Mouse (Mus musculus) stomach, embryonic 16.5 days (tissue): ENCODE results near the gene Efna1. TPM values are rescaled to one million over a fixed set of nuclear protein-coding genes. Genes with fewer than 3 reads are reported as not detected.

Experiments
- ATAC-seq: fragments of 200-750 bp; cut with Nextera tagmentation; 2 replicates; pipeline ENCODE4 v1.8.0; 2017; ENCODE audit warnings: moderate number of reproducible peaks, moderate TSS enrichment; ENCODE audit not compliant: insufficient read depth, low FRiP score
- H3K27ac ChIP-seq: fragments of 300-500 bp; sonication (generic); 2 replicates; pipeline ENCODE4 v1.5.1; 2014; ENCODE audit warnings: low read length
- H3K27me3 ChIP-seq: fragments of 300-500 bp; sonication (generic); 2 replicates; pipeline ENCODE4 v1.6.1; 2014; ENCODE audit warnings: low read length, control low read depth, mixed read lengths; ENCODE audit not compliant: control insufficient read depth, insufficient read depth
- H3K36me3 ChIP-seq: fragments of 300-500 bp; sonication (generic); 2 replicates; pipeline ENCODE4 v1.6.1; 2014; ENCODE audit warnings: low read length; ENCODE audit not compliant: control insufficient read depth, insufficient read depth
- H3K4me1 ChIP-seq: fragments of 300-500 bp; sonication (generic); 2 replicates; pipeline ENCODE4 v1.6.1; 2014; ENCODE audit warnings: low read length, control low read depth, mixed read lengths; ENCODE audit not compliant: control insufficient read depth, insufficient read depth
- H3K4me2 ChIP-seq: fragments of 300-500 bp; sonication (generic); 2 replicates; pipeline ENCODE4 v1.6.1; 2014; ENCODE audit warnings: low read depth, low read length, mixed read lengths
- H3K4me3 ChIP-seq: fragments of 300-500 bp; sonication (generic); replicated peaks from 2 replicates; pipeline ENCODE4 v1.5.1; 2014; ENCODE audit warnings: mild to moderate bottlenecking, low read length
- H3K9ac ChIP-seq: fragments of 300-500 bp; sonication (generic); 2 replicates; pipeline ENCODE4 v1.6.1; 2014; ENCODE audit warnings: low read length
- H3K9me3 ChIP-seq: fragments of 300-500 bp; sonication (generic); replicated peaks from 2 replicates; pipeline ENCODE4 v1.6.1; 2016; ENCODE audit warnings: low read length, control low read depth; ENCODE audit not compliant: control insufficient read depth
- WGBS: fragments of 180-500 bp; shearing (Covaris S2); extraction: QIAGEN DNeasy Blood & Tissue Kit; methylation state at CpG from one replicate; pipeline ENCODE4 v1.1.7; 2014; 5-methylcytosine and 5-hydroxymethylcytosine counted together
- polyA plus RNA-seq: library from polyadenylated mRNA; unstranded; fragments of >200 nt; fragmentation: Nextera tagmentation; extraction: Ambion mirVana; gene quantifications from 2 replicates; pipeline ENCODE4 v1.2.1, GENCODE M21; 2015

Gene Efna1
- polyA plus RNA-seq, 1 experiment from 2014 or later = 41.5 TPM

- H3K4me1 ChIP-seq = peaks cover 4% of the 10 kb centered on the region
- WGBS = 61% methylated on average over 2 of the region's 2 CpGs
- no peak for ATAC-seq
Measured at GRCm38 (mm10) chr3:89285526-89285925, 4.6 kb upstream of the Efna1 start.

GRCm38 (mm10) chr3:89284261-89284660 is 3.3 kb upstream of the Efna1 start:
- H3K36me3 ChIP-seq = no peaks in the 10 kb centered on the region
- H3K4me2 ChIP-seq = no peak overlapping the region
- H3K9me3 ChIP-seq = no peaks in the 10 kb centered on the region
- no peaks in the 10 kb centered on the region for H3K27me3 ChIP-seq
- no peak overlapping the region for H3K27ac ChIP-seq
- WGBS = 79% methylated on average over 3 of the region's 3 CpGs
- peaks cover 10% of the 10 kb centered on the region for H3K4me1 ChIP-seq
- no peak for ATAC-seq
- H3K9ac ChIP-seq = no peak overlapping the region
- H3K4me3 ChIP-seq = no peak overlapping the region

More at GRCm38 (mm10) chr3:89285526-89285925, 4.6 kb upstream of the Efna1 start:
- Histone ChIP-seq H3K4me2 (no peak overlapping the region), H3K27me3 (no peaks in the 10 kb centered on the region), H3K4me3 (no peak overlapping the region), H3K9me3 (no peaks in the 10 kb centered on the region), H3K9ac (no peak overlapping the region), H3K27ac (no peak overlapping the region), H3K36me3 (no peaks in the 10 kb centered on the region)

- no peak overlapping the region; the same call in 1 of the 2 replicates for H3K27ac ChIP-seq
- H3K4me3 ChIP-seq = no peak overlapping the region
- H3K27me3 ChIP-seq = no peaks in the 10 kb centered on the region
- ATAC-seq = no peak
- H3K9me3 ChIP-seq = no peaks in the 10 kb centered on the region
- 17% methylated on average over 4 of the region's 4 CpGs for WGBS
- H3K4me2 ChIP-seq = no peak overlapping the region
- peaks cover 23% of the 10 kb centered on the region for H3K4me1 ChIP-seq
- H3K36me3 ChIP-seq = no peaks in the 10 kb centered on the region
- H3K9ac ChIP-seq = 0 out of 2 replicates have a peak overlapping the region, but pooled peaks have one; percentile 36
Measured at GRCm38 (mm10) chr3:89282291-89282643, 1.3 kb upstream of the Efna1 start.

GRCm38 (mm10) chr3:89281579-89282290 is 793 bp upstream of the Efna1 start:
- Histone ChIP-seq H3K27ac (peak overlapping the region; percentile 88), H3K9me3 (no peaks in the 10 kb centered on the region), H3K36me3 (no peaks in the 10 kb centered on the region), H3K4me2 (peak overlapping the region; percentile 98), H3K9ac (peak overlapping the region; percentile 78), H3K27me3 (no peaks in the 10 kb centered on the region), H3K4me3 (peak overlapping the region; percentile 62), H3K4me1 (peaks cover 27% of the 10 kb centered on the region)
- no peak for ATAC-seq
- WGBS = 13% methylated on average over 20 of the region's 20 CpGs

DNA sequence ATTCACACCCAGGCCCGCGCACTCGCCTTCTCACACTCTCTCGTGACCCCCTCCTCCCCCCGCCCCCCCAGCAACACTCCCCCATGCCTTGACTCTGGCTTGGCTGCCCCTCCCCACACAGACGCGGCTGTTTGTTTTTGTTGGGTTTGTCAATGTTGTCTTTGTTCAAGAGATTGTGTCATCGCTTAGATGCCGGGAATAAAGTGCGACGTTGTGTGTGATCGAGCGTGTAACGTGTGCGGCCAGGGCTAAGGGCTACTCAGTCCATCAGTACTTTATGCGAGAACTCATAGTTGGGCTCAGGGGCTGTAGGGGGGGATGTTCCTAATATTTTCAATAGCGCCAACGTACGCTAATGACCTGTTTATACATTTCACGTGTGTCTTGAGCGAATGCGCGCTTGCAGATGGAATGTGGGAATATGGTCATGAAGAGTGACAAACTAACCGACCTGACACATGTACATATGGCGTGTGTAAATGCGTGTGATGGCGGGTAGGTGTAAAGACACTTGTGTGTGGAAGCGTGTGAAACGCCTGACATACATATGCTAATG is 814 bp downstream of the Efna1 start:
- Histone ChIP-seq H3K9me3 (no peaks in the 10 kb centered on the region), H3K27ac (peak overlapping the region; percentile 88), H3K36me3 (no peaks in the 10 kb centered on the region), H3K4me3 (peak overlapping the region; percentile 62), H3K9ac (peak overlapping the region; percentile 78), H3K4me1 (peaks cover 33% of the 10 kb centered on the region), H3K4me2 (peak overlapping the region; percentile 98), H3K27me3 (no peaks in the 10 kb centered on the region)
- WGBS = under 1% methylated on average over 29 of the region's 29 CpGs
- ATAC-seq = peak; percentile 0; the same call in 1 of the 2 replicates

GRCm38 (mm10) chr3:89279153-89279890 is 1.6 kb downstream of the Efna1 start:
- H3K27me3 ChIP-seq = no peaks in the 10 kb centered on the region
- H3K4me3 ChIP-seq = peak overlapping the region; percentile 62
- peak overlapping the region; percentile 88 for H3K27ac ChIP-seq
- H3K9ac ChIP-seq = peak overlapping the region; percentile 78
- WGBS = 2% methylated on average over 35 of the region's 35 CpGs
- peak; percentile 83 for ATAC-seq
- H3K4me1 ChIP-seq = peaks cover 33% of the 10 kb centered on the region
- H3K9me3 ChIP-seq = no peaks in the 10 kb centered on the region
- H3K4me2 ChIP-seq = peak overlapping the region; percentile 98
- no peaks in the 10 kb centered on the region; the same call in 1 of the 2 replicates for H3K36me3 ChIP-seq

DNA sequence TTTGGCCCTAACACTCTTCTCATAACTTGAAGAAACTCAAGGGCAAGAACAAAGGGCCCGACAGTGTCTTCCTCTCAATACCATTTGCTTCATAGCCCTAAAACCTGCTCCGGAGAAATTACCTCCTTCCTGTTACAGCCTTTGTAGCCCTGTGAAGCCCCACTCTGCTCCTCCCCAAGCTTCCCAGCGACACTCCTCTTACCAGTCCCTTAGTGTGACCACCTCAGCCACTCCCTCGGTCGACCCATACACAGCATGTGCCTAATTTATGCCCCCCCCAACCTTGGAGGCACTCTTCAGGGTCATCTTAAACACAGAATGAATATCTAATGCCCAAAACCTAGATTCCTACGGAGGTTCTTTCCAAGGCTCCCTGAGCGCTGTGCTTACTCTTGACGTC is 2.3 kb downstream of the Efna1 start:
- H3K4me2 ChIP-seq = peak overlapping the region; percentile 98
- WGBS = 17% methylated on average over 8 of the region's 8 CpGs
- H3K27me3 ChIP-seq = no peaks in the 10 kb centered on the region
- H3K27ac ChIP-seq = peak overlapping the region; percentile 88
- no peaks in the 10 kb centered on the region for H3K9me3 ChIP-seq
- no peak for ATAC-seq
- no peaks in the 10 kb centered on the region; the same call in 1 of the 2 replicates for H3K36me3 ChIP-seq
- peaks cover 33% of the 10 kb centered on the region for H3K4me1 ChIP-seq
- peak overlapping the region; percentile 62 for H3K4me3 ChIP-seq
- H3K9ac ChIP-seq = peak overlapping the region; percentile 78

- H3K27ac ChIP-seq = peak overlapping the region; percentile 88
- WGBS = 42% methylated on average over 7 of the region's 7 CpGs
- no peaks in the 10 kb centered on the region; the same call in 1 of the 2 replicates for H3K36me3 ChIP-seq
- peak; percentile 24 for ATAC-seq
- H3K27me3 ChIP-seq = no peaks in the 10 kb centered on the region
- peak overlapping the region; percentile 62 for H3K4me3 ChIP-seq
- peak overlapping the region; percentile 98 for H3K4me2 ChIP-seq
- peak overlapping the region; percentile 78 for H3K9ac ChIP-seq
- peaks cover 33% of the 10 kb centered on the region for H3K4me1 ChIP-seq
- no peaks in the 10 kb centered on the region for H3K9me3 ChIP-seq
Measured at GRCm38 (mm10) chr3:89278107-89278506, 2.8 kb downstream of the Efna1 start.
